Mouse (Mus musculus): ENCODE measurements around the gene Adarb2.
A peak's percentile ranks its signal among the peaks of the same experiment; 100 is the strongest.

Gene Adarb2

GRCm38 (mm10) chr13:8366087-8366486, 163.4 kb downstream of the Adarb2 start:
- no peak for DNase-seq (ENCODE audit: low read depth, low spot score)

- no peak for DNase-seq (ENCODE audit: low read depth, low spot score)
Measured at GRCm38 (mm10) chr13:8369868-8370387, 167.3 kb downstream of the Adarb2 start.

GRCm38 (mm10) chr13:8388541-8388940, 185.9 kb downstream of the Adarb2 start:
- no peak for DNase-seq (ENCODE audit: low read depth, low spot score)

- DNase-seq (ENCODE audit: low read depth, low spot score): no peak
Measured at GRCm38 (mm10) chr13:8400265-8401041, 197.8 kb downstream of the Adarb2 start.

- no peak for DNase-seq (ENCODE audit: low read depth, low spot score)
Measured at GRCm38 (mm10) chr13:8402324-8402873, 199.7 kb downstream of the Adarb2 start.

GRCm38 (mm10) chr13:8406020-8406419, 203.4 kb downstream of the Adarb2 start:
- peak; percentile 1 for DNase-seq (ENCODE audit: low read depth, low spot score)

GRCm38 (mm10) chr13:8410353-8411318, 208.0 kb downstream of the Adarb2 start:
- DNase-seq (ENCODE audit: low read depth, low spot score): peak; percentile 4

- no peak for DNase-seq (ENCODE audit: low read depth, low spot score)
Measured at GRCm38 (mm10) chr13:8424019-8424719, 221.5 kb downstream of the Adarb2 start.

- no peak for DNase-seq (ENCODE audit: low read depth, low spot score)
Measured at GRCm38 (mm10) chr13:8439188-8439835, 236.6 kb downstream of the Adarb2 start.

GRCm38 (mm10) chr13:8445415-8445814, 242.7 kb downstream of the Adarb2 start:
- DNase-seq (ENCODE audit: low read depth, low spot score): no peak

GRCm38 (mm10) chr13:8448192-8448879, 245.7 kb downstream of the Adarb2 start:
- DNase-seq (ENCODE audit: low read depth, low spot score): no peak

GRCm38 (mm10) chr13:8451581-8451980, 248.9 kb downstream of the Adarb2 start:
- DNase-seq (ENCODE audit: low read depth, low spot score): no peak

GRCm38 (mm10) chr13:8456886-8457285, 254.2 kb downstream of the Adarb2 start:
- no peak for DNase-seq (ENCODE audit: low read depth, low spot score)

- no peak for DNase-seq (ENCODE audit: low read depth, low spot score)
Measured at GRCm38 (mm10) chr13:8457831-8458230, 255.2 kb downstream of the Adarb2 start.

GRCm38 (mm10) chr13:8467591-8468366, 265.1 kb downstream of the Adarb2 start:
- DNase-seq (ENCODE audit: low read depth, low spot score): no peak

GRCm38 (mm10) chr13:8476237-8476636, 273.6 kb downstream of the Adarb2 start:
- DNase-seq (ENCODE audit: low read depth, low spot score): no peak

- DNase-seq (ENCODE audit: low read depth, low spot score): no peak
Measured at GRCm38 (mm10) chr13:8478731-8479130, 276.1 kb downstream of the Adarb2 start.

GRCm38 (mm10) chr13:8479970-8480369, 277.3 kb downstream of the Adarb2 start:
- no peak for DNase-seq (ENCODE audit: low read depth, low spot score)

- no peak for DNase-seq (ENCODE audit: low read depth, low spot score)
Measured at GRCm38 (mm10) chr13:8481347-8481746, 278.7 kb downstream of the Adarb2 start.

Data from embryo, embryonic 11.5 days (tissue).